Mouse (Mus musculus) olfactory bulb, adult 2 months (tissue): ENCODE results near the gene Dram1.

Experiments
- CTCF ChIP-seq: fragments of 200-500 bp; IDR thresholded peaks from 2 replicates; pipeline ENCODE4 v1.5.1; 2012; ENCODE audit warnings: low read depth, mild to moderate bottlenecking, low read length, moderate library complexity; ENCODE audit not compliant: insufficient read depth
- POLR2A ChIP-seq: fragments of 200-500 bp; IDR thresholded peaks from 2 replicates; pipeline ENCODE4 v1.6.1; 2012; ENCODE audit warnings: mild to moderate bottlenecking, low read depth, low read length, moderate library complexity; ENCODE audit not compliant: insufficient read depth

DNA sequence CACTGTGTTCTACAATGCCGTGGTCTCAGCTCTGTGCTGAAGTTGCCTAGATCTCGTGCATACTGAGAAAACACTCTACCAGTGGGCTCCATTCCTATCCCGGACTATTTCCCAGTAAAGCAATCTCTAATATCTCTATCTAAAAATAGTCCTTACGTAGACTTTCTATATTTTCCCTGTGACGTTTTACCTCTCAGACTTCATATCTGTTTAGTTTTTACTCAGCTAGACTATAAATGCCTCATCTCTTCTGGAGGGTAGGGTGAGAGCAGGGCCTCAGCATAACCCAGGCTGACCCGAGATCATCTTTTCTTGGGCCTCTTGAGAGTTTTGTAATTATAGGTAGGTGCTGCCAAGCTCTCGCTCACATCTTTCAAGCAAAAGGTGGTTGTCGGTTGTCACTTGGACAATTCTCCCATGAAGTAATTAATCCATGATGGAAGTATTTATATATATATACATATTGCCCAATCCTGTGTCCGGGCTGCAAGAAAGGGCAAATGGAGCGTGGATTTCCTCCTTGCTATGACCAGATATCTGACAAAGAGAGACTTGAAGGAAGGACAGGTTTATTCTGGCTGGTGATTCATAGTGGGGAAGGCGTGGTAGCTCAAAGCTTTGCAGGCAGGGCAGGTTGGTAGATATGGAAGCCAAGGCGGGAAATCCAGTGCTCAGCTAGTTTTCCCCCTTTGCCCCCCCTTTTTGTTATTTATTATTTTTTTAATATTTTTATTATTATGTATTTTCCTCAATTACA, 29.2 kb upstream of the Dram1 start:
- TF ChIP-seq POLR2A (no peak), CTCF (no peak)
